Mouse (Mus musculus): ENCODE measurements around the gene Brd2.
A peak's percentile ranks its signal among the peaks of the same experiment; 100 is the strongest.
"Not testable (repeated sequence)": the region's sequence is repeated elsewhere in the genome, so short reads cannot be mapped to it uniquely, and the experiment has no call there.

The Brd2 gene

GRCm38 (mm10) chr17:34122188-34122984 is at the start of gene Brd2:
Brd2 (minus strand) TSS chr17:34122634.
- DNase-seq (ENCODE audit: extremely low read depth, insufficient read length, low spot score) = peak; percentile 99

GRCm38 (mm10) chr17:34170877-34171498 is 48.6 kb upstream of the Brd2 start:
- no peak for DNase-seq (ENCODE audit: extremely low read depth, insufficient read length, low spot score)

- DNase-seq (ENCODE audit: extremely low read depth, insufficient read length, low spot score) = no peak
These were observed 48.0 kb upstream of the Brd2 start for GRCm38 (mm10) chr17:34170487-34170876.

DNA sequence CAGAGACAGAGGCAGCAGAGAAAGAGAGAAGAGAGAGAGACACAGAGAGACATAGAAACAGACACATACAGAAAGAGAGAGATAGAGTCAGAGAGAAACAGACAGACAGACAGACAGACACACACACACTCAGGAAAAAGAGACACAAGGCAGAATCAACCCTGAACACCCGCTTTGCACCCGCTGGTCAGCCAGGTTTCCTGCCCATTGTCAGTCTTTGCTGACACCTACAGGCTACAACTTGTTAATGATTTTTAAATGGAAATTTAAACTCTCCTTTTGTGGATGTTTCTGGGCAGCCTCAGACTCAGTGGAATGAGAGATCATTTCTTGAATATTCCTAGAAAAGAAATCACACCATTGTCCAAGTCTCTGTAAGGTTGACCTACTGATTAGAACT is 46.8 kb upstream of the Brd2 start:
- DNase-seq (ENCODE audit: extremely low read depth, insufficient read length, low spot score) = no peak

GRCm38 (mm10) chr17:34165033-34165730 is 42.7 kb upstream of the Brd2 start:
- no peak for DNase-seq (ENCODE audit: extremely low read depth, insufficient read length, low spot score)

DNA sequence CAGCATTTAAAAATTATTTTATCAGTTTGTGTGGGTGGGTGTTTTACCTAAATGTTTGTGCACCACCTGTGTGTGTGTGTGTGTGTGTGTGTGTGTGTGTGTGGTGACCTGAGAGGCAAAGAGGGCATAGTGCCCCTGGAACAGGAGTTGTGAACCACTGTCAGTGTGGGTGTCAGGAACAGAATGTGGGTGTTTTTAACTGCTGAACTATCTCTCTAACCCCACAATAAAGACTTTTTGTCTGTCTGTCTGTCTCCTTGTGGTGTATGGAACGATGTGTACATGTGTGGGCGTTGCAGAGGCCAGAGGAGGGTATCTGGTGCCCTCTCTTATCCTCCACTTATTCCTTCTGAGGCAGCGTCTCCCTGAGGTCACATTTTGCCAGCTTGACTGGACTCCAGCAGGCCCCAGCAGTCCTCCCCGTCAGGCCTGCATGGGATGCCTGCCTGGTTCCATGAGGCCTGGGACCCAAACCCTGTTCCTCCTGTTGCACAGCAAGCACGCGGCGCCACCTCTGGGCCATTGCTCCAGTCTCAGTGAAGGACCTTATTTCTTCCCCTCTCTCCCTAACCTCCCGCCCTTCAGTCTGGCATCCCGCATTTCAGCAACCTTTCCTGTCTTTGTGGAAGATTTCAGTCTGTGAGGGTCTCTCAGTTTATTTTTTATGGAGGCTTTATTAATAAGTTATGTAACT is 41.9 kb upstream of the Brd2 start:
- no peak for DNase-seq (ENCODE audit: extremely low read depth, insufficient read length, low spot score)

DNA sequence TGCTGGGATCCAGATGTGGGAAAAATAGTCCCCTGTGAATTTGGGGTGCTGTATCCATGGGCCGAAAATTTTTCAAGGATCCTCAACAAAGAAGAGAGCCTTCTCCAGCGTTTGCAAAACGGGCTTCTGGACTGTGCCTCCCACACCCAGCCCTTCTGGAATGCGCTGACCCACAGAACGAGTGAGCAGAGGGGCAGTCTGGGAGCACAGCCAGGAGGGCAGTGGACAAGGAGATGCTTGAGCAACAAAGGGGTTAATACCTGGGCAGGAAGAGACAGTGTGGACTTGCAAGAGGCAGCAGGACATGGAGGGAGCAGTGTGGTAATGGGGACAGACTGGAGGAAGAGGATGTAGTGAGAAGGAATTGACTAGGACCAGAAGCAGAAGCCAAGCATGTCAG is 33.1 kb upstream of the Brd2 start:
- no peak for DNase-seq (ENCODE audit: extremely low read depth, insufficient read length, low spot score)

GRCm38 (mm10) chr17:34152923-34153322 is 30.5 kb upstream of the Brd2 start, which contains the start of gene H2-DMb1:
H2-DMb1 (plus strand) TSS chr17:34153072.
- DNase-seq (ENCODE audit: extremely low read depth, insufficient read length, low spot score) = peak; percentile 47

GRCm38 (mm10) chr17:34144960-34145371 is 22.5 kb upstream of the Brd2 start:
- DNase-seq (ENCODE audit: extremely low read depth, insufficient read length, low spot score) = no peak

GRCm38 (mm10) chr17:34144221-34144620 is 21.8 kb upstream of the Brd2 start:
- DNase-seq (ENCODE audit: extremely low read depth, insufficient read length, low spot score) = not testable (repeated sequence)

- DNase-seq (ENCODE audit: extremely low read depth, insufficient read length, low spot score) = no peak
These were observed 21.0 kb upstream of the Brd2 start for GRCm38 (mm10) chr17:34143461-34143860.

DNA sequence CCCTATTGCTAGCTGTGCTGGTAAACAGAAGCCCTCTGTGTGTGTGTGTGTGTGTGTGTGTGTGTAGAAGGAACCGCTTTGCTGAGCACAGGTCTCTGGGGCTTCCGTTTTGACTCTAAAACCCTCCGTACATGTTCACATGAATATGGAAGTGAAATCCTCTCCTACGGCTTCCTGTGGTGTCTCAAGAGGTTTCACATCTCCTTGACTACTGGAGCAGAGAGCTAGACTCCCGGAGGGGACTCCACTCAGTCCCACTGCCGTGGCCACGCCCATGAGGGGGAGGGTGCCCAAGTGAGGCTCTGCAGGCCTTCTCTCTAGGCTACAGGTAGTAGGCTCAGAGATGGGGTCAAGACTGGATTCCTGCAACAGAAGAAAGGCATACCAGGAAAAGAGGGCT is 20.6 kb upstream of the Brd2 start, which contains the start of gene H2-DMb2:
H2-DMb2 (plus strand) TSS at position 275 of the 400 bp plus-strand sequence.
- no peak for DNase-seq (ENCODE audit: extremely low read depth, insufficient read length, low spot score)

DNA sequence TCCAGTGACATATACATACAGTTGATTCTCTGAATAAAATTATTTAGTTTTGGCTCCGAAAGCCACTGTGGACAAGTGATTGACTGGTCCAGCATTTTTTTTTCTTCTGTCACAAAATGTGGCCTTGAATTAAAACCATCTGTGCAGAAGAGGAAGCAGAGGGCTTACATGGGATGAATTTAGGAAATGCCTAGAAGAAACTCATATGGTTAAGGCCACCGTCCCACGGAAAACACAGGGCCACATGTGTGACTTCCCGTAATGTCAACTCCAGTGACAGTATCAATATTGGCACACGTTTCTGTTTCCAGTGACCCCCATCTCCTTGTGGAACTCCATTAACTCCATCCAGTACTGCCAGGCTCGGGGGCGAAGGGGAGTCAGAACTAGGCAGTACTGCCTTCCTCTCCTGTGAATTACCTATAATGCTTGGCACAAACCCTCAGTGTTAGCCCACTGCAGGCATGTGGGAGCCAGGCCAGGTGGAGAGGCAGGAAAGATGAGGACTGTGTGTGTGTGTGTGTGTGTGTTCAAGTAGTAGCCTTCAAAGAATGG is 20.1 kb upstream of the Brd2 start:
- no peak for DNase-seq (ENCODE audit: extremely low read depth, insufficient read length, low spot score)

DNA sequence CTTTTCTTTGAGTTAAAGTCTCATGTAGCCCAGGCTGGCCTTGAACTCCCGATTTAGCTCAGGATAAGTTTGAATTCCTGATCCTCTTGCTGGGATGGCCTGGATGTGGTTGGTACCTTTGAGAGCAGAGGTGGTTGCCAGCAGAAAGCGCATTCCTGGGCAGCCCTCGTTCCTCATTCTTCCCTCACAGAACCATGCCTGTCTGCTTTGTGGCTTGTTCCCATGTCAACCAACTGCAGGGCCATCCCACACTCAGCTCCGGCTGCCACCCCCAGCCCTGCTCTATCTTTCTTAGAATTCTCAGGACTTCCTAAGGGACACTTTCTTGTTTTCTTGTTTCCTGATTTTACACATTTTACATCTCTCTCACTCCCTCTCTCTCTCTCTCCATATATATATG is 19.0 kb upstream of the Brd2 start:
- no peak for DNase-seq (ENCODE audit: extremely low read depth, insufficient read length, low spot score)

- no peak for DNase-seq (ENCODE audit: extremely low read depth, insufficient read length, low spot score)
These were observed 17.8 kb upstream of the Brd2 start for GRCm38 (mm10) chr17:34140240-34140639.

- no peak for DNase-seq (ENCODE audit: extremely low read depth, insufficient read length, low spot score)
These were observed 17.0 kb upstream of the Brd2 start for GRCm38 (mm10) chr17:34139416-34139815.

DNA sequence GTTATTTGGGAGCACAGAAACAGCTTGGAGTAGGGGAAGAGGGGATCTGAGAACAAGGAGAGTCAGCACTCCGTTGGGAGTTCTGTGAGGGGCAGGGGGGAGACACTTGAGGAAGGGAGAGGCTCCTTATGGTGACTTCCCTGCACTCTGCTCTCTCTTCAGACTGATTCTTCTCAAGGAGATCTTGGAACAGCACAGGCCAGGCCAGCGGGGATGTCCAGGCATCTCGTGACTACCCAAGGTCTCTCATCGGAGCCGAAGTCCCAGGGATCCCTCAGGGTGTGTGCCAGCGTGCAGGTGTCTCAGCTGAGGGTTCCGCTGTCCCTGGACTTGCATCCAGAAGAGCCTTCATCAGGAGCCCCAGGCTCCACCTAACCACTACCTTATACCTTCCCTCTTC is 16.2 kb upstream of the Brd2 start:
- DNase-seq (ENCODE audit: extremely low read depth, insufficient read length, low spot score) = no peak

DNA sequence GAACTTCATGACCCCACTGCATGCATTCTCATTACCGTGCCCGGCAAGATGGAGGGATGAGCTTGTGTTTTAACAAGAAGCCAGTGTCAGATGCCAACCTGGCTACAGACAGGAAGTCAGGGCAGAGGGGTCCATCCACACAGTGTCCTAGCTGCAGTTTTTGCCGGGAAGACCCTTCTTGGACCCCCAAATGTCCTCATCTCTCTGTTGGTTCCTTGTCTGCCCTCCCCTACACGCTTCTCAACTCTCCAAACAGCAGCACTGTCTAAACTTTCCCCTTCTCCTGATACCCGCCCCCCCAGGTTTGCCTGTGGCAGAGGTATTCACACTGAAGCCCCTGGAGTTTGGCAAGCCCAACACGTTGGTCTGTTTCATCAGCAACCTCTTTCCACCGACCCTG is 15.2 kb upstream of the Brd2 start:
- no peak for DNase-seq (ENCODE audit: extremely low read depth, insufficient read length, low spot score)

GRCm38 (mm10) chr17:34135297-34136224 is 13.1 kb upstream of the Brd2 start:
- peak; percentile 96 for DNase-seq (ENCODE audit: extremely low read depth, insufficient read length, low spot score)

GRCm38 (mm10) chr17:34134451-34134850 is 12.0 kb upstream of the Brd2 start:
- DNase-seq (ENCODE audit: extremely low read depth, insufficient read length, low spot score) = peak; percentile 55
